Mouse (Mus musculus) megakaryocyte-erythroid progenitor cell, adult 5-6 weeks (primary cell): ENCODE measurements at regions not wholly inside any gene's neighbourhood (a gene's known extent, or its start where the extent isn't known, plus 50 kb on each side); places are given as distances from the start of the nearest gene placed in this dataset.

Experiments
- ATAC-seq: replicated peaks from 2 replicates; pipeline ENCODE4 v1.8.0; 2016; ENCODE audit warnings: mild to moderate bottlenecking, inconsistent platforms; ENCODE audit not compliant: severe bottlenecking, poor library complexity, low FRiP score, low TSS enrichment

GRCm38 (mm10) chr4:55475409-55475808, 56.9 kb downstream of the Klf4 start:
- ATAC-seq = no peak

GRCm38 (mm10) chr4:55474044-55474788, 58.0 kb downstream of the Klf4 start:
- no peak for ATAC-seq

GRCm38 (mm10) chr4:55472649-55473048, 59.6 kb downstream of the Klf4 start:
- ATAC-seq = no peak

GRCm38 (mm10) chr4:55470779-55471663, 61.2 kb downstream of the Klf4 start:
- ATAC-seq = peak; percentile 68

GRCm38 (mm10) chr4:55464192-55464591, 68.1 kb downstream of the Klf4 start:
- no peak for ATAC-seq

- ATAC-seq = no peak
Observed at GRCm38 (mm10) chr4:55461927-55462326, 70.3 kb downstream of the Klf4 start.

GRCm38 (mm10) chr4:55453902-55454301, 78.4 kb downstream of the Klf4 start:
- no peak for ATAC-seq

- no peak for ATAC-seq
Observed at GRCm38 (mm10) chr4:55452546-55452945, 79.7 kb downstream of the Klf4 start.

- no peak for ATAC-seq
Observed at GRCm38 (mm10) chr4:55451711-55452110, 80.6 kb downstream of the Klf4 start.

GRCm38 (mm10) chr4:55451026-55451425, 81.2 kb downstream of the Klf4 start:
- no peak for ATAC-seq

- ATAC-seq = no peak
Observed at GRCm38 (mm10) chr4:55443489-55443888, 88.8 kb downstream of the Klf4 start.

- no peak for ATAC-seq
Observed at GRCm38 (mm10) chr4:55442098-55442497, 90.2 kb downstream of the Klf4 start.
